Mouse (Mus musculus): ENCODE results near the gene Rcl1. TPM values are rescaled to one million over a fixed set of nuclear protein-coding genes. Genes with fewer than 3 reads are reported as not detected.

Rcl1 gene
- polyA plus RNA-seq, 1 experiment from 2014 or later, result 61.5 TPM

DNA sequence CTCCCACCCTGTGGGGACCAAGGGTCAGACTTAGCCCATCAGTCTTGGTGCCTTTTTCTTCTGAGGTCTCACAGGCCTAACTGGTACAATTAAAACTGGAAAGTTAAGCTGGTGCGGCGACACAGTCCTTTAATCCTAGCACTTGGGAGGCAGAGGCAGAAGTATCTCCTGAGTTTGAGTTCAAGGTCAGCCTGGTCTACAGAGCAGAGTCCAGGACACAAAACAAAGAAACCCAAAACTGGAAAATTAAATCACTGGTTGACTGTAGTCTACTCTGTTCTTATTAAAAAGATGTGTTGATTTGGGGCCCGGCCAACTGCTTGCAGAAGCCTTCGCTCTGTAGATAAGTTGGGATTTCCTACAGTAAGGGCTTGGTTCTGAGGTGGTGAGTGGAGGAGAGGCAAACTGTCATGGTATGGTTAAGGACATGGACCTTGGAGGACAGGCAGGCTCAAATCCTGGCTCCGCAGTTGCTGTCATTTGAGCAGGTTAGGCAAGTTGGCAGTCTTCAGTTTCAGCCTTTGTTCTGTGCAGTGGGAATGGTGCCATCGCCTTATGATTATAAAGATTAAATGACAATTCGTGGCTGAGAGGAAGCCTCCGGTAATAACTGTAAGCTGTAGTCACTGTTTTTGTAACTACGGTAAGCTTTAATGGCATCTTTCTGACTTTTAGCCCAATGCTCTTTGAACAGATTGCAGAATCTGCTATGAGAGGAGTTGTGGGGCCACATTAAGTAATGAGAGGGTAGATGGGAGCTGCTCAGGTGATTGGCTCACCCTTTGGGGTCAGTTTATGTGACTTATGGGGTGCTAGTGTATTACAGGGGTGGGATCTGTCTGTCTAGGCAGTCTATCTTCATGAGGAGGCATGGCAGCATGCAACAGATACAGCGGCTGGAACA, 12.8 kb downstream of the Rcl1 start:
- Histone ChIP-seq H3K4me2 (no peak overlapping the region), H3K27ac (no peak overlapping the region), H3K36me3 (peaks cover 24% of the 10 kb centered on the region), H3K9me3 (no peaks in the 10 kb centered on the region), H3K27me3 (no peaks in the 10 kb centered on the region), H3K4me1 (replicated peaks) (no peaks in the 10 kb centered on the region), H3K4me3 (replicated peaks) (no peak overlapping the region), H3K9ac (replicated peaks) (no peak overlapping the region)
- WGBS, result 93% methylated on average over 10 of the region's 10 CpGs
- no peak for ATAC-seq (ENCODE audit: insufficient number of reproducible peaks, insufficient read depth, low FRiP score, low TSS enrichment, low read depth)

- H3K4me1 ChIP-seq (replicated peaks), result no peaks in the 10 kb centered on the region
- no peak overlapping the region for H3K27ac ChIP-seq
- H3K27me3 ChIP-seq, result no peaks in the 10 kb centered on the region
- 96% methylated on average over 6 of the region's 6 CpGs for WGBS
- H3K4me3 ChIP-seq (replicated peaks), result no peak overlapping the region
- H3K9ac ChIP-seq (replicated peaks), result no peak overlapping the region
- H3K4me2 ChIP-seq, result no peak overlapping the region
- H3K9me3 ChIP-seq, result no peaks in the 10 kb centered on the region
- 0 out of 2 replicates have a peak, but pooled peaks have one; percentile 47 for ATAC-seq (ENCODE audit: insufficient number of reproducible peaks, insufficient read depth, low FRiP score, low TSS enrichment, low read depth)
- peaks cover 46% of the 10 kb centered on the region for H3K36me3 ChIP-seq
These were observed 15.6 kb downstream of the Rcl1 start for GRCm38 (mm10) chr19:29116796-29117195.

GRCm38 (mm10) chr19:29118196-29118595, 17.0 kb downstream of the Rcl1 start:
- Histone ChIP-seq H3K9me3 (no peaks in the 10 kb centered on the region), H3K36me3 (peaks cover 59% of the 10 kb centered on the region), H3K4me2 (no peak overlapping the region), H3K9ac (replicated peaks) (no peak overlapping the region), H3K4me3 (replicated peaks) (no peak overlapping the region), H3K27ac (no peak overlapping the region), H3K4me1 (replicated peaks) (no peaks in the 10 kb centered on the region), H3K27me3 (no peaks in the 10 kb centered on the region)
- no peak for ATAC-seq (ENCODE audit: insufficient number of reproducible peaks, insufficient read depth, low FRiP score, low TSS enrichment, low read depth)
- WGBS, result 87% methylated on average over 13 of the region's 13 CpGs

DNA sequence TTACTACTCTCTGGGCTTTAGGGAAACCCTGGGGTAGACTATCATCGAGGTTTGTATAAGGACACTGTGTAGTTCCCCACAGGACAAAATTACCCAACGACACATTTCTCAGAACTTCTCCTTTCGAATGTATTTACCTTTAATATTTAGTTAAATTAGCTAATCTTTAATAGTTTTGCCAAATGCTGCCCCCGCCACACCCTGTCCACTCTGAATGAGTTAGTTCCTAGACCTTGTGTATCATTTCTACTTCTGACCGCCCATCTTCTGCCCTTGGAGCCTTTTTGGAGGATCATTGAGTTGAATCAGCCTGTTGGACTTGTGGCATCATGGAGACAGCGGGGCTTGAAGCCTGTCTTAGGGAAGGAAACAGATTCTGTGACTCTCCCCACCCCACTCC, 19.1 kb downstream of the Rcl1 start:
- Histone ChIP-seq H3K4me3 (replicated peaks) (no peak overlapping the region), H3K27me3 (no peaks in the 10 kb centered on the region), H3K36me3 (peaks cover 78% of the 10 kb centered on the region), H3K27ac (no peak overlapping the region), H3K4me2 (no peak overlapping the region), H3K9ac (replicated peaks) (no peak overlapping the region), H3K9me3 (no peaks in the 10 kb centered on the region), H3K4me1 (replicated peaks) (0 out of 2 replicates have a peak, but pooled peaks cover 4% of the 10 kb centered on the region)
- no peak for ATAC-seq (ENCODE audit: insufficient number of reproducible peaks, insufficient read depth, low FRiP score, low TSS enrichment, low read depth)
- 95% methylated on average over 6 of the region's 6 CpGs for WGBS

DNA sequence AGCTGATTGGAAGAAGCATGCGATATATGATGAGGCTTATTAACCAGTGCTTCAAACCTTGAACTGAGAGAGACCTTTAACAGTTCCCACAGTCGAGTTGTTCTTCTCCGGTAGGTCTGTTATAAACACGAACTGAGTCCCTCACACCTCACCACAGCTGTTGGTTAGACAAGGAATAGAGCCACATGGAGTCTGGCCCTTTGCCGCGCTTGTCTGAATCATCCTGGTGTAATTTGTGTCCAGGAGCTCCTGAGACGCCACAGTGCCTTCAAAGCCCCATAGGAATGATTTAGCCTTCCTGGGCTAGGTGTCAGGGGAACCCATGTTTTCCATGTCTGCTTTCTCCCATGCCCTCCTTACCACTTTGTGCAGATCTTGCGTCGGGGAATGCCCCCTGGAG, 20.2 kb downstream of the Rcl1 start:
- H3K36me3 ChIP-seq, result peaks cover 81% of the 10 kb centered on the region

DNA sequence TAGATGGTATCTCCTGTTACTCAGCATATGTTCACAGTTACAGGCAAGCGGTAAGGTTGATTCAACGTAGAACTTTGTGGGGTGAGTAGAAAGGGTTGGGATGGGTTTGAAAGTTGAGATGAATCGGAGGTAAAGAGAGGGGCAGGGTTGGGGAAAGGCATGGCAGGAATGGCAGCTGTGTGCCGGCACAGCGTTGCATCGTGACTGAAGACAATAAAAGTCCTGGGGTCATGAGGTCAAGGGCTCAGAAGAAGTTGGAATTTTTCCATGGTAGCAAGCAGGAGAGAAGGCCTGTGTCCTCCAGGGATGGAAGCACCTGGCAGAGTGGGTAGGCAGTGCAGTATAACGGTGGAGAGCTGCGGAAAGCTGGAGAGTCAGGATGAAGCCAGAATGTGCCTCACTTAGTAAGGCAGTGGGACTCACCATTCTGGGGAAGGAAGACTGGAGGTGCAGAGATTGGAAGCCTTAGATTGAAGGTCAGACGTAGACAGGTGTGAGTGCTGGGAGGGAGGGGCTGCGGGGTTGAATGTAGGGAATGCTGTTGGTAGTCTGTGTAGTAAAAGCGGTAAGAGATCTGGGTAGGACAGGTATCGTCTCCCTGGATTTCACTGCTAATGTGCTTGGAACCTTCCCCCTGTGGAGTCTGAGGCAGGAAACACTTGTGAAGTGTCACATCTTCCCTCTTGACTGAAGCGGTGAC, 23.9 kb downstream of the Rcl1 start:
- Histone ChIP-seq H3K36me3 (peaks cover 76% of the 10 kb centered on the region), H3K27me3 (no peaks in the 10 kb centered on the region), H3K9ac (replicated peaks) (no peak overlapping the region), H3K4me1 (replicated peaks) (0 out of 2 replicates have a peak, but pooled peaks cover 10% of the 10 kb centered on the region), H3K9me3 (no peaks in the 10 kb centered on the region), H3K4me2 (no peak overlapping the region), H3K4me3 (replicated peaks) (no peak overlapping the region), H3K27ac (no peak overlapping the region)
- WGBS, result 76% methylated on average over 13 of the region's 13 CpGs
- ATAC-seq (ENCODE audit: insufficient number of reproducible peaks, insufficient read depth, low FRiP score, low TSS enrichment, low read depth), result no peak

More for the DNA sequence above, 20.2 kb downstream of the Rcl1 start:
- 82% methylated on average over 9 of the region's 9 CpGs for WGBS
- 0 out of 2 replicates have a peak, but pooled peaks cover 4% of the 10 kb centered on the region for H3K4me1 ChIP-seq (replicated peaks)
- H3K9me3 ChIP-seq, result no peaks in the 10 kb centered on the region
- no peaks in the 10 kb centered on the region for H3K27me3 ChIP-seq
- no peak overlapping the region for H3K4me2 ChIP-seq
- no peak overlapping the region for H3K9ac ChIP-seq (replicated peaks)
- H3K27ac ChIP-seq, result no peak overlapping the region
- H3K4me3 ChIP-seq (replicated peaks), result no peak overlapping the region
- ATAC-seq (ENCODE audit: insufficient number of reproducible peaks, insufficient read depth, low FRiP score, low TSS enrichment, low read depth), result no peak

- Histone ChIP-seq H3K27me3 (no peaks in the 10 kb centered on the region), H3K9me3 (no peaks in the 10 kb centered on the region), H3K27ac (no peak overlapping the region), H3K36me3 (peaks cover 80% of the 10 kb centered on the region), H3K4me2 (no peak overlapping the region), H3K9ac (replicated peaks) (no peak overlapping the region), H3K4me1 (replicated peaks) (0 out of 2 replicates have a peak, but pooled peaks cover 10% of the 10 kb centered on the region), H3K4me3 (replicated peaks) (no peak overlapping the region)
- ATAC-seq (ENCODE audit: insufficient number of reproducible peaks, insufficient read depth, low FRiP score, low TSS enrichment, low read depth), result peak; percentile 49; the same call in 1 of the 2 replicates
- WGBS, result 92% methylated on average over 12 of the region's 12 CpGs
These were observed 25.3 kb downstream of the Rcl1 start for GRCm38 (mm10) chr19:29126347-29127015.

DNA sequence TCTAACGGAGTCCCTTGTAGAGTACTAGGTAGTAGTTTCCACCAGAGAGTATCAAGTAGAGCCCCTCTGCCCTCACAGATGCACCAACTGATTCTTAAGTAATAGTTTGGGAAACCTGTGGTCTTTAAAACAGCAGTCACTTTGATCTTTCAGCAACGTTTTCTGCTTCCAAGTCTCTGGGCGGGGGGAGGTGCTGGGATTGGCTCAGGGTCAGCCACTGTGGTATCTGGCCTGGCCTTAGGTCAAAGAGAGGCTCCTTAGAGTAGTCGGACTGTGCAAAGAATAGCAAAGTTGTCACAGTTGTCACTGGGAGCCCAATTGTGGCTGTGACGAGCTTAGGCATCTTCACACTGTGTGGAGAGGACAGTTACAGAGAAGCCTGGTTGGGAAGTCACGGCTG, 26.2 kb downstream of the Rcl1 start:
- no peaks in the 10 kb centered on the region for H3K27me3 ChIP-seq
- H3K27ac ChIP-seq, result no peak overlapping the region
- H3K36me3 ChIP-seq, result peaks cover 81% of the 10 kb centered on the region
- WGBS, result 64% methylated on average over 6 of the region's 6 CpGs
- no peak overlapping the region for H3K9ac ChIP-seq (replicated peaks)
- 0 out of 2 replicates have a peak, but pooled peaks cover 10% of the 10 kb centered on the region for H3K4me1 ChIP-seq (replicated peaks)
- H3K4me2 ChIP-seq, result no peak overlapping the region
- H3K9me3 ChIP-seq, result no peaks in the 10 kb centered on the region
- no peak for ATAC-seq (ENCODE audit: insufficient number of reproducible peaks, insufficient read depth, low FRiP score, low TSS enrichment, low read depth)
- no peak overlapping the region for H3K4me3 ChIP-seq (replicated peaks)

- 86% methylated on average over 6 of the region's 6 CpGs for whole genome bisulfite sequencing
- H3K27ac ChIP-seq, result no peak overlapping the region
- H3K36me3 ChIP-seq, result peaks cover 80% of the 10 kb centered on the region
These were observed 27.0 kb downstream of the Rcl1 start for GRCm38 (mm10) chr19:29128217-29128616.

GRCm38 (mm10) chr19:29129551-29129950, 28.4 kb downstream of the Rcl1 start:
- H3K27ac ChIP-seq, result no peak overlapping the region
- H3K4me1 ChIP-seq (replicated peaks), result 0 out of 2 replicates have a peak, but pooled peaks cover 9% of the 10 kb centered on the region
- no peak for ATAC-seq (ENCODE audit: insufficient number of reproducible peaks, insufficient read depth, low FRiP score, low TSS enrichment, low read depth)
- no peaks in the 10 kb centered on the region for H3K27me3 ChIP-seq
- peaks cover 78% of the 10 kb centered on the region for H3K36me3 ChIP-seq
- no peak overlapping the region for H3K4me3 ChIP-seq (replicated peaks)
- no peak overlapping the region for H3K9ac ChIP-seq (replicated peaks)
- WGBS, result 95% methylated on average over 5 of the region's 5 CpGs
- H3K4me2 ChIP-seq, result no peak overlapping the region
- no peaks in the 10 kb centered on the region for H3K9me3 ChIP-seq

More at GRCm38 (mm10) chr19:29128217-29128616, 27.0 kb downstream of the Rcl1 start:
- no peaks in the 10 kb centered on the region for H3K27me3 ChIP-seq
- no peak overlapping the region for H3K4me2 ChIP-seq
- H3K9ac ChIP-seq (replicated peaks), result no peak overlapping the region
- H3K9me3 ChIP-seq, result no peaks in the 10 kb centered on the region
- 0 out of 2 replicates have a peak, but pooled peaks cover 10% of the 10 kb centered on the region for H3K4me1 ChIP-seq (replicated peaks)
- ATAC-seq (ENCODE audit: insufficient number of reproducible peaks, insufficient read depth, low FRiP score, low TSS enrichment, low read depth), result no peak
- H3K4me3 ChIP-seq (replicated peaks), result no peak overlapping the region

DNA sequence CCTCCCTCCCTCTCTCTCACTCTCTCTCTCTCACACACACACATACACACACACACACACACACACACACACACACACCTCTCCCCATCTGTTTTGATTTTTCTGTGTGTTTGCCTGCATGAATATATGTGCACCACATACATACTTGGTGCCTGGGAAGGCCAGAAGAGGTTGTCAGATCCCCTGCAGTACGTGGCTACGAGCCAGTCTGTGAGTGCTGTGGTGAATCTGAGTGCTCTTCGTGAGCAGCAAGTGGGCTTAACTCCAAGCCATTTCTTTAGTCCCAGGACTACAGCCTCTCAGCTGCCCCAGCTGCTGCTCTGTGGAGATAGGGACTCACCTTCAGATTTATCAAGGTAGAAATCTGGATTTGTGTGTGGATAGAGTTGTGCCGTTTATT, 30.0 kb downstream of the Rcl1 start:
- WGBS, result 88% methylated on average over 4 of the region's 4 CpGs
- H3K4me3 ChIP-seq (replicated peaks), result no peak overlapping the region
- H3K27ac ChIP-seq, result no peak overlapping the region
- H3K4me1 ChIP-seq (replicated peaks), result 0 out of 2 replicates have a peak, but pooled peaks cover 7% of the 10 kb centered on the region
- no peak overlapping the region for H3K9ac ChIP-seq (replicated peaks)
- no peaks in the 10 kb centered on the region for H3K27me3 ChIP-seq
- no peak for ATAC-seq (ENCODE audit: insufficient number of reproducible peaks, insufficient read depth, low FRiP score, low TSS enrichment, low read depth)
- H3K4me2 ChIP-seq, result no peak overlapping the region
- peaks cover 75% of the 10 kb centered on the region for H3K36me3 ChIP-seq
- no peaks in the 10 kb centered on the region for H3K9me3 ChIP-seq
